In genomic region chr15:91046506-91046905, GRCm38 (mm10) we compare ENCODE assay signal across 8 mouse cellular contexts. TPM values are rescaled to one million over a fixed set of nuclear protein-coding genes. Genes with fewer than 3 reads are reported as not detected.
DNase-seq lines count a peak whose midpoint lies in the region; ATAC-seq and TF ChIP-seq lines count a peak whose summit lies in the region.
"Had no signal": no experiment of that assay in that cellular context is flagged by ENCODE, and none has a peak within 500 bp of the region (broad histone marks: within the 10 kb centered on the region; RNA-seq: fewer than 3 reads in every experiment).

No protein-coding gene starts in this region.

- H3K9me3 ChIP-seq in hindbrain, postnatal 0 days (ENCODE audit: low read length), result no peaks in the 10 kb centered on the region
- H3K9me3 ChIP-seq in lung, postnatal 0 days (ENCODE audit: low read length), result no peaks in the 10 kb centered on the region

- H3K4me1 ChIP-seq in hindbrain, postnatal 0 days (ENCODE audit: insufficient read depth, low read length), result 0 out of 2 replicates have a peak, but pooled peaks cover 3% of the 10 kb centered on the region
- H3K4me1 ChIP-seq in lung, postnatal 0 days (ENCODE audit: insufficient read depth, low read depth, low read length), result no peaks in the 10 kb centered on the region

- TF ChIP-seq CTCF in hindbrain, postnatal 0 days (IDR thresholded peaks at IDR 0.05; ENCODE audit: low read depth), result no peak
- TF ChIP-seq CTCF in lung, postnatal 0 days (IDR thresholded peaks at IDR 0.05), result no peak

- ATAC-seq in hindbrain, postnatal 0 days, result peak; percentile 33; the same call in 1 of the 2 replicates
- ATAC-seq in lung, postnatal 0 days, result peak; percentile 74

- TF ChIP-seq EP300 in lung, postnatal 0 days (IDR thresholded peaks at IDR 0.05), result no peak

- no peaks in the 10 kb centered on the region for H3K36me3 ChIP-seq in hindbrain, postnatal 0 days (ENCODE audit: insufficient read depth, low read length)
- H3K36me3 ChIP-seq in lung, postnatal 0 days (ENCODE audit: insufficient read depth, low read length), result no peaks in the 10 kb centered on the region

- DNase-seq in retina, postnatal 1 day, result peak; percentile 64
- no peak for DNase-seq in retina, embryonic 14.5 days (ENCODE audit: low spot score)
- DNase-seq in hindbrain, postnatal 0 days (ENCODE audit: low spot score), result peak; percentile 62
- DNase-seq in lung, postnatal 0 days (ENCODE audit: low spot score), result peak; percentile 80
- no peak for DNase-seq in yolk sac, embryonic 10.5 days (ENCODE audit: low spot score)
- no peak for DNase-seq in layer of hippocampus, postnatal 10 days (ENCODE audit: low spot score in 2 of 2)
- DNase-seq in T-cell, adult 2 months (ENCODE audit: low spot score), result no peak
- DNase-seq: gastrocnemius, postnatal 10 days had no signal

- 51% methylated on average over 8 of the region's 8 CpGs for WGBS in hindbrain, postnatal 0 days
- 41% methylated on average over 8 of the region's 8 CpGs for WGBS in lung, postnatal 0 days

- no peaks in the 10 kb centered on the region for H3K27me3 ChIP-seq in hindbrain, postnatal 0 days (ENCODE audit: insufficient read depth, low read length)
- H3K27me3 ChIP-seq in lung, postnatal 0 days (replicated peaks; ENCODE audit: insufficient read depth, low read length), result no peaks in the 10 kb centered on the region

- H3K9ac ChIP-seq in hindbrain, postnatal 0 days (replicated peaks; ENCODE audit: low read length), result no peak overlapping the region
- no peak overlapping the region for H3K9ac ChIP-seq in lung, postnatal 0 days (replicated peaks; ENCODE audit: low read depth)

- no peak overlapping the region for H3K4me3 ChIP-seq in hindbrain, postnatal 0 days (ENCODE audit: low read length)
- 0 out of 2 replicates have a peak overlapping the region, but pooled peaks have one; percentile 3 for H3K4me3 ChIP-seq in lung, postnatal 0 days (ENCODE audit: low read depth, low read length)

- no peak overlapping the region for H3K27ac ChIP-seq in hindbrain, postnatal 0 days
- H3K27ac ChIP-seq in lung, postnatal 0 days (ENCODE audit: low read length), result no peak overlapping the region

- H3K4me2 ChIP-seq in hindbrain, postnatal 0 days (ENCODE audit: low read depth, low read length), result peak overlapping the region; percentile 8
- H3K4me2 ChIP-seq in lung, postnatal 0 days (replicated peaks; ENCODE audit: low read depth, low read length), result 0 out of 2 replicates have a peak overlapping the region, but pooled peaks have one; percentile 17

RNA-seq across cellular contexts. Expression of gene Kif21a, which starts 3.2 kb away (rescaled TPM):
- total RNA-seq in hindbrain, postnatal 0 days (2014; rRNA removed), result 42.1 and 54.4 TPM in 2 replicates
- polyA plus RNA-seq in hindbrain, postnatal 0 days (2015; fragmentation: Nextera tagmentation; extraction: Ambion mirVana), result 29.3 and 31.2 TPM in 2 replicates
- 4.6 and 5.0 TPM in 2 replicates for polyA plus RNA-seq in lung, postnatal 0 days (2015; fragmentation: Nextera tagmentation; extraction: Ambion mirVana)
- total RNA-seq in layer of hippocampus, postnatal 10 days (2021), result 10 to 100 TPM; 74.5 to 75.6 TPM

Comparison
In these comparisons a context has a peak if more than half of its experiments do, and no peak if none do; other contexts are left out.
1. DNase-seq: peak in retina, postnatal 1 day (single experiment), hindbrain, postnatal 0 days (single experiment) and lung, postnatal 0 days (single experiment); none in retina, embryonic 14.5 days (single experiment), yolk sac, embryonic 10.5 days (single experiment), layer of hippocampus, postnatal 10 days (0 of 2) and T-cell, adult 2 months (single experiment).